Mouse (Mus musculus) testis, postnatal 10 days (tissue): ENCODE measurements at regions not wholly inside any gene's neighbourhood (a gene's known extent, or its start where the extent isn't known, plus 50 kb on each side); places are given as distances from the start of the nearest gene placed in this dataset.

Experiments used
- DNase-seq: peaks from one replicate; pipeline ENCODE4 v3.0.0; 2021; ENCODE audit warnings: low spot score

- DNase-seq, result no peak
Measured at GRCm38 (mm10) chr16:77687056-77687839, 85.4 kb upstream of the Gm11146 start.

DNA sequence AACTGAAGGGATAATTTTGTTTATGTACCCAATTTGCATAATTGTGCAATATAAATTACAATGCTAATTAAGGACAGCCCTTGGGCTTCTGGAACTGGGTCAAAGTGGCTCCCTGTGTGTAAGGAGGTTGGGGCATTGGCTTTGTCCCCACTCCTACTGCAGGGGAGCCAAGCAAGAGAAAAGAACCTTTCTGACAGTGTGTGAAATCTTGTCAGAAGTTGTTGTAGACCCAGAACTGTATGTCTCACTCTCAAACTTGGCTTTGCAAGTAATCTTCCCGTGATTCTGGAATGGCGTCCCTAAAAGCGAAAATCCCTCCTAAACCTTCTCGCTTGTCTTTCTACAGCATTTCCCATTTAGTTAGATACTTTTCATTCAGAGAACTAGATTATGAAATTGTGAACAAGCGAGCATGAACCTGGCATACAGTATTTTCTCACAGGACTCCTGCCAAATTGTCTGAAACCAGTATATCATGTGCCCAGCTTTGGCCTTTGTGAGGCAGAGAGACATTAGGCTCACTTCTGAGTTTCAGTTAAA, 83.8 kb upstream of the Gm11146 start:
- no peak for DNase-seq

- no peak for DNase-seq
Measured at GRCm38 (mm10) chr16:77684521-77684920, 82.6 kb upstream of the Gm11146 start.

- no peak for DNase-seq
Measured at GRCm38 (mm10) chr16:77679234-77679633, 77.3 kb upstream of the Gm11146 start.

- DNase-seq, result no peak
Measured at GRCm38 (mm10) chr16:77676805-77677204, 74.9 kb upstream of the Gm11146 start.

DNA sequence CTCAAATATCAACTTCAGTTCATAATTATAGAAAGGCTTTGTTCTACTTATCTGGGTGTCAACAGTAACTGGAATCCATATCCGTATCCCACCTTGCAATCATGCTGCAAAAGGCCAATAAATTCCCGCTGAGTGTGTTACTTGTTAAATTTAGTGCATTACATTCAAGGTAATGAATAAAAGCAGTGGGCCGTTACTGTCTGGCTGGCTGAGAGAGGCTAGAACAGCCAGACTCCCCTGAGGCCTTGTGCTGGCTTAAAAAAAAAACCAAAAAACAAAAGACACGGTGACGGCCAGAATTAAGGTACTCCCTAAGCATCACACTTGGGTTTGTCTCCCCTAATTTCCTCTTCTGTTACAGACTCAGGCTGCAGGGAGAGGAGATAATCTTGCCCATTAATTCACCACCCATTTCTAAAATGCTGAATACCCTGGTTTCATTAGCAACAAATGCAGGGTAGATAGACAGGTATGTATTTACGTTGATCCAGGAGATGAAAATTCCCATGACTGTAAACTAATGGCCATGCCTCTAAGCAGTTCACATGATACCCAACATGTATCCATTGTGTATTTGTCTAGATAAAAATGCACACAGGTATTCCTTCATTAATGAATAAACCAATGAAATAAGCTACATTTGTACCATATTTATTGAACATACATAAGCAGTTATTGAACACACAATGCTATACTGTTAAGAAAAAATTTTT, 74.1 kb upstream of the Gm11146 start:
- DNase-seq, result no peak

GRCm38 (mm10) chr16:77671253-77671652, 69.4 kb upstream of the Gm11146 start:
- no peak for DNase-seq

GRCm38 (mm10) chr16:77665781-77666180, 63.9 kb upstream of the Gm11146 start:
- DNase-seq, result no peak

DNA sequence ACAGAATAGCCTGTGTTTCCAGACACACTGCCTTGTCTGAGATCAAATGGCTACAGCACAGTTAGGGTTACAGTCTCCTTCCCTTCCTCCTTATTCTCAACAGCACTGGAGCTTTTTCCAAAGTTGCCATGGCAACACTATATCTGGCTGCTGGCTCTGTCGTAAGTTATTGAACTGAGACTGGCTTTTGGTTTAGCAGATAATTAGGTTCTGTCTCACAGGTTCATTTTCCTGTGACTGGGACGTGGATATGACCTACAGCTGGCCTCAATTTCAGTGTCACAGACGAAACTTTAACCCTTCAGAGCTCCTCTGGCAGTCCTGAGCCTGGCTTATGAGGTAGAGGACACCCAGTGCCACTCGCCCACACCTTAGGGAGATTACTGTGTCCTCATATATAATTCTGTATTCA, 60.2 kb upstream of the Gm11146 start:
- no peak for DNase-seq

DNA sequence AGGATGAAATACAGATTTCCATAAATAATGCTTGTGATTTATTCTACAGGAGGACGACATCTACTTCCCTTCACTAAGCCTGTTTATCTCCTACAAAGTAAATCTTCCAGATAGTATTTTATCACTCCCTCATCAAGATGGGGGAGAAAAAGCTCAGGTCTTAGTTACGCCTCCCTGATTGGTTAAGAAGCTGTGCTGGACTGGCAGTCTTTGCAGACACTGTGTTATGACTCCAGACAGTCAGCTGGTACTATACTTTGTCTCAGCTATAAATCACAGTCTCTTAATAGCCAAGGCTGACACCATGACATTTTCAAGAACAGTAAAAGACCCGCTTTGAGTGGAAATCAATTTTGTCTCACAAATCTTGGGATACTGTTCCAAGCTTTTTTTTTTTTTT, 51.4 kb upstream of the Gm11146 start:
- DNase-seq, result no peak
